Mouse (Mus musculus): ENCODE results near the gene Acsf3. TPM values are rescaled to one million over a fixed set of nuclear protein-coding genes. Genes with fewer than 3 reads are reported as not detected.

Acsf3 gene
- 30.5 and 34.6 TPM in 2 replicates for polyA plus RNA-seq (2012; rRNA removed)

GRCm38 (mm10) chr8:122775285-122776155, at the start of gene Acsf3:
Gene Acsf3, plus strand, starts transcription at chr8:122775486.
- DNase-seq (ENCODE audit: low read depth, low spot score): no peak
- WGBS: 1% methylated on average over 50 of the region's 50 CpGs

- whole genome bisulfite sequencing: 31% methylated on average over 2 of the region's 2 CpGs
- DNase-seq (ENCODE audit: low read depth, low spot score): peak; percentile 35
These were observed 48.5 kb upstream of the Acsf3 start for GRCm38 (mm10) chr8:122726789-122727188.

GRCm38 (mm10) chr8:122727412-122727811, 47.9 kb upstream of the Acsf3 start:
- no peak for DNase-seq (ENCODE audit: low read depth, low spot score)
- WGBS: 57% methylated on average over 5 of the region's 5 CpGs

GRCm38 (mm10) chr8:122728630-122729029, 46.7 kb upstream of the Acsf3 start:
- DNase-seq (ENCODE audit: low read depth, low spot score): no peak
- 33% methylated on average over 3 of the region's 3 CpGs for WGBS

- no peak for DNase-seq (ENCODE audit: low read depth, low spot score)
- WGBS: 50% methylated on average over 3 of the region's 3 CpGs
These were observed 40.2 kb upstream of the Acsf3 start for GRCm38 (mm10) chr8:122735110-122735509.

GRCm38 (mm10) chr8:122735542-122736473, 39.5 kb upstream of the Acsf3 start:
- no peak for DNase-seq (ENCODE audit: low read depth, low spot score)
- 53% methylated on average over 19 of the region's 19 CpGs for WGBS

- 89% methylated on average over 11 of the region's 11 CpGs for WGBS
These were observed 38.7 kb upstream of the Acsf3 start for GRCm38 (mm10) chr8:122736623-122737022.

GRCm38 (mm10) chr8:122737071-122737470, 38.2 kb upstream of the Acsf3 start:
- WGBS: 56% methylated on average over 4 of the region's 4 CpGs
- no peak for DNase-seq (ENCODE audit: low read depth, low spot score)

More at GRCm38 (mm10) chr8:122736623-122737022, 38.7 kb upstream of the Acsf3 start:
- DNase-seq (ENCODE audit: low read depth, low spot score): no peak

GRCm38 (mm10) chr8:122737886-122738285, 37.4 kb upstream of the Acsf3 start:
- no peak for DNase-seq (ENCODE audit: low read depth, low spot score)

GRCm38 (mm10) chr8:122739102-122739725, 36.1 kb upstream of the Acsf3 start:
- DNase-seq (ENCODE audit: low read depth, low spot score): no peak
- 22% methylated on average over 11 of the region's 11 CpGs for WGBS

More at GRCm38 (mm10) chr8:122737886-122738285, 37.4 kb upstream of the Acsf3 start:
- WGBS: 85% methylated on average over 6 of the region's 6 CpGs

- WGBS: 25% methylated on average over 19 of the region's 19 CpGs
- DNase-seq (ENCODE audit: low read depth, low spot score): no peak
These were observed 32.8 kb upstream of the Acsf3 start for GRCm38 (mm10) chr8:122742471-122742870.

- 34% methylated on average over 17 of the region's 17 CpGs for WGBS
- DNase-seq (ENCODE audit: low read depth, low spot score): no peak
These were observed 30.1 kb upstream of the Acsf3 start for GRCm38 (mm10) chr8:122745022-122745749.

- DNase-seq (ENCODE audit: low read depth, low spot score): no peak
- WGBS: 37% methylated on average over 16 of the region's 16 CpGs
These were observed 29.5 kb upstream of the Acsf3 start for GRCm38 (mm10) chr8:122745750-122746275.

- no peak for DNase-seq (ENCODE audit: low read depth, low spot score)
- 52% methylated on average over 7 of the region's 7 CpGs for WGBS
These were observed 28.8 kb upstream of the Acsf3 start for GRCm38 (mm10) chr8:122746439-122746838.

GRCm38 (mm10) chr8:122747825-122748224, 27.5 kb upstream of the Acsf3 start:
- 94% methylated on average over 1 of the region's 1 CpGs for WGBS
- no peak for DNase-seq (ENCODE audit: low read depth, low spot score)

- no peak for DNase-seq (ENCODE audit: low read depth, low spot score)
- WGBS: 80% methylated on average over 6 of the region's 6 CpGs
These were observed 25.8 kb upstream of the Acsf3 start for GRCm38 (mm10) chr8:122749333-122749958.

GRCm38 (mm10) chr8:122751342-122751741, 23.9 kb upstream of the Acsf3 start:
- DNase-seq (ENCODE audit: low read depth, low spot score): peak; percentile 32
- WGBS: 29% methylated on average over 5 of the region's 5 CpGs

GRCm38 (mm10) chr8:122752111-122752721, 23.1 kb upstream of the Acsf3 start:
- DNase-seq (ENCODE audit: low read depth, low spot score): no peak
- WGBS: 61% methylated on average over 29 of the region's 29 CpGs

Data from large intestine, adult 2 months (tissue).